Mouse (Mus musculus) MN1 (cell line): Measurements from ENCODE around the gene Adam8.

Experiments used
- DNase-seq: peaks from one replicate; pipeline ENCODE4 v3.0.0-alpha.2; 2016; ENCODE audit warnings: low spot score

Gene Adam8

GRCm38 (mm10) chr7:139992406-139992805 is at the start of gene Adam8:
Gene Adam8, minus strand, starts transcription at chr7:139992562.
- DNase-seq, result no peak

GRCm38 (mm10) chr7:140037171-140037555 is 44.8 kb upstream of the Adam8 start:
- DNase-seq, result no peak

- DNase-seq, result peak; percentile 95
Measured at GRCm38 (mm10) chr7:140036281-140037170, 44.2 kb upstream of the Adam8 start, which contains the start of the genes Zfp511 and Tubgcp2. Gene Zfp511, plus strand, starts transcription at chr7:140036391. Gene Tubgcp2, minus strand, starts transcription at chr7:140036669.

- DNase-seq, result no peak
Measured at GRCm38 (mm10) chr7:140035456-140035855, 43.1 kb upstream of the Adam8 start.

- DNase-seq, result no peak
Measured at GRCm38 (mm10) chr7:140033386-140033785, 41.0 kb upstream of the Adam8 start.

- DNase-seq, result no peak
Measured at GRCm38 (mm10) chr7:140032366-140032765, 40.0 kb upstream of the Adam8 start.

- DNase-seq, result no peak
Measured at GRCm38 (mm10) chr7:140031771-140032170, 39.4 kb upstream of the Adam8 start.

GRCm38 (mm10) chr7:140011336-140011735 is 19.0 kb upstream of the Adam8 start:
- DNase-seq, result no peak

- DNase-seq, result no peak
Measured at GRCm38 (mm10) chr7:140007781-140008180, 15.4 kb upstream of the Adam8 start.

- DNase-seq, result no peak
Measured at GRCm38 (mm10) chr7:140006861-140007611, 14.7 kb upstream of the Adam8 start.

GRCm38 (mm10) chr7:140004666-140005065 is 12.3 kb upstream of the Adam8 start:
- no peak for DNase-seq

- no peak for DNase-seq
Measured at GRCm38 (mm10) chr7:140001086-140001740, 8.9 kb upstream of the Adam8 start.

- DNase-seq, result no peak
Measured at GRCm38 (mm10) chr7:139998691-139999350, 6.5 kb upstream of the Adam8 start.

GRCm38 (mm10) chr7:139994676-139995075 is 2.3 kb upstream of the Adam8 start:
- peak; percentile 85 for DNase-seq

GRCm38 (mm10) chr7:139994202-139994601 is 1.8 kb upstream of the Adam8 start:
- no peak for DNase-seq

- DNase-seq, result no peak
Measured at GRCm38 (mm10) chr7:139993532-139993931, 1.2 kb upstream of the Adam8 start.

GRCm38 (mm10) chr7:139990864-139991394 is 1.4 kb downstream of the Adam8 start:
- DNase-seq, result no peak

GRCm38 (mm10) chr7:139988272-139988671 is 4.1 kb downstream of the Adam8 start:
- no peak for DNase-seq

- DNase-seq, result no peak
Measured at GRCm38 (mm10) chr7:139984505-139984904, 7.9 kb downstream of the Adam8 start.

GRCm38 (mm10) chr7:139982058-139982457 is 10.3 kb downstream of the Adam8 start:
- no peak for DNase-seq

GRCm38 (mm10) chr7:139980778-139981177 is 11.6 kb downstream of the Adam8 start:
- DNase-seq, result no peak
